Mouse (Mus musculus): Measurements from ENCODE around the gene Cyp8b1. TPM values are rescaled to one million over a fixed set of nuclear protein-coding genes. Genes with fewer than 3 reads are reported as not detected.

Cyp8b1 gene
- total RNA-seq (2017) = not detected in 2 replicates

GRCm38 (mm10) chr9:121916102-121916501 is at the start of gene Cyp8b1:
Gene Cyp8b1, minus strand, starts transcription at chr9:121916305.
- no peak for ATAC-seq (replicated peaks in 1 of 2; ENCODE audit: insufficient read depth in 1 of 2, low FRiP score in 2 of 2, low TSS enrichment in 1 of 2, low read depth in 1 of 2, poor library complexity in 2 of 2, severe bottlenecking in 2 of 2)

GRCm38 (mm10) chr9:121964941-121965340 is 48.8 kb upstream of the Cyp8b1 start:
- ATAC-seq (replicated peaks in 1 of 2; ENCODE audit: insufficient read depth in 1 of 2, low FRiP score in 2 of 2, low TSS enrichment in 1 of 2, low read depth in 1 of 2, poor library complexity in 2 of 2, severe bottlenecking in 2 of 2) = no peak

GRCm38 (mm10) chr9:121959966-121960635 is 44.0 kb upstream of the Cyp8b1 start:
- ATAC-seq (replicated peaks in 1 of 2; ENCODE audit: insufficient read depth in 1 of 2, low FRiP score in 2 of 2, low TSS enrichment in 1 of 2, low read depth in 1 of 2, poor library complexity in 2 of 2, severe bottlenecking in 2 of 2) = no peak

- ATAC-seq (replicated peaks in 1 of 2; ENCODE audit: insufficient read depth in 1 of 2, low FRiP score in 2 of 2, low TSS enrichment in 1 of 2, low read depth in 1 of 2, poor library complexity in 2 of 2, severe bottlenecking in 2 of 2) = no peak
These were observed 36.5 kb upstream of the Cyp8b1 start for GRCm38 (mm10) chr9:121952596-121952995.

- peak in 1 of 2 experiments; percentile 37; a peak in 1 of 4 replicates for ATAC-seq (replicated peaks in 1 of 2; ENCODE audit: insufficient read depth in 1 of 2, low FRiP score in 2 of 2, low TSS enrichment in 1 of 2, low read depth in 1 of 2, poor library complexity in 2 of 2, severe bottlenecking in 2 of 2)
These were observed 35.0 kb upstream of the Cyp8b1 start for GRCm38 (mm10) chr9:121951114-121951423.

- peak; percentile 73 to 83 for ATAC-seq (replicated peaks in 1 of 2; ENCODE audit: insufficient read depth in 1 of 2, low FRiP score in 2 of 2, low TSS enrichment in 1 of 2, low read depth in 1 of 2, poor library complexity in 2 of 2, severe bottlenecking in 2 of 2)
These were observed 34.5 kb upstream of the Cyp8b1 start, which contains the start of gene Fam198a for GRCm38 (mm10) chr9:121950418-121951113. Gene Fam198a, plus strand, starts transcription at chr9:121950988.

- ATAC-seq (replicated peaks in 1 of 2; ENCODE audit: insufficient read depth in 1 of 2, low FRiP score in 2 of 2, low TSS enrichment in 1 of 2, low read depth in 1 of 2, poor library complexity in 2 of 2, severe bottlenecking in 2 of 2) = no peak
These were observed 32.3 kb upstream of the Cyp8b1 start for GRCm38 (mm10) chr9:121948431-121948830.

GRCm38 (mm10) chr9:121947784-121948183 is 31.7 kb upstream of the Cyp8b1 start:
- ATAC-seq (replicated peaks in 1 of 2; ENCODE audit: insufficient read depth in 1 of 2, low FRiP score in 2 of 2, low TSS enrichment in 1 of 2, low read depth in 1 of 2, poor library complexity in 2 of 2, severe bottlenecking in 2 of 2) = 0 out of 4 replicates have a peak, but pooled peaks of 1 of the 2 experiments have one; percentile 28

- ATAC-seq (replicated peaks in 1 of 2; ENCODE audit: insufficient read depth in 1 of 2, low FRiP score in 2 of 2, low TSS enrichment in 1 of 2, low read depth in 1 of 2, poor library complexity in 2 of 2, severe bottlenecking in 2 of 2) = peak in 1 of 2 experiments; percentile 59; a peak in 2 of 4 replicates
These were observed 27.5 kb upstream of the Cyp8b1 start for GRCm38 (mm10) chr9:121943628-121944027.

- peak; percentile 53 to 58; a peak in 3 of 4 replicates for ATAC-seq (replicated peaks in 1 of 2; ENCODE audit: insufficient read depth in 1 of 2, low FRiP score in 2 of 2, low TSS enrichment in 1 of 2, low read depth in 1 of 2, poor library complexity in 2 of 2, severe bottlenecking in 2 of 2)
These were observed 26.9 kb upstream of the Cyp8b1 start for GRCm38 (mm10) chr9:121943005-121943404.

- peak; percentile 39 to 58; a peak in 3 of 4 replicates for ATAC-seq (replicated peaks in 1 of 2; ENCODE audit: insufficient read depth in 1 of 2, low FRiP score in 2 of 2, low TSS enrichment in 1 of 2, low read depth in 1 of 2, poor library complexity in 2 of 2, severe bottlenecking in 2 of 2)
These were observed 21.8 kb upstream of the Cyp8b1 start for GRCm38 (mm10) chr9:121937944-121938355.

- ATAC-seq (replicated peaks in 1 of 2; ENCODE audit: insufficient read depth in 1 of 2, low FRiP score in 2 of 2, low TSS enrichment in 1 of 2, low read depth in 1 of 2, poor library complexity in 2 of 2, severe bottlenecking in 2 of 2) = peak; percentile 25 to 32; a peak in 1 of 4 replicates
These were observed 21.4 kb upstream of the Cyp8b1 start for GRCm38 (mm10) chr9:121937451-121937864.

GRCm38 (mm10) chr9:121936952-121937351 is 20.8 kb upstream of the Cyp8b1 start:
- no peak for ATAC-seq (replicated peaks in 1 of 2; ENCODE audit: insufficient read depth in 1 of 2, low FRiP score in 2 of 2, low TSS enrichment in 1 of 2, low read depth in 1 of 2, poor library complexity in 2 of 2, severe bottlenecking in 2 of 2)

- ATAC-seq (replicated peaks in 1 of 2; ENCODE audit: insufficient read depth in 1 of 2, low FRiP score in 2 of 2, low TSS enrichment in 1 of 2, low read depth in 1 of 2, poor library complexity in 2 of 2, severe bottlenecking in 2 of 2) = no peak
These were observed 18.8 kb upstream of the Cyp8b1 start for GRCm38 (mm10) chr9:121934856-121935255.

- peak; percentile 73; a peak in 3 of 4 replicates for ATAC-seq (replicated peaks in 1 of 2; ENCODE audit: insufficient read depth in 1 of 2, low FRiP score in 2 of 2, low TSS enrichment in 1 of 2, low read depth in 1 of 2, poor library complexity in 2 of 2, severe bottlenecking in 2 of 2)
These were observed 12.4 kb upstream of the Cyp8b1 start for GRCm38 (mm10) chr9:121928498-121928897.

GRCm38 (mm10) chr9:121927721-121928120 is 11.6 kb upstream of the Cyp8b1 start:
- ATAC-seq (replicated peaks in 1 of 2; ENCODE audit: insufficient read depth in 1 of 2, low FRiP score in 2 of 2, low TSS enrichment in 1 of 2, low read depth in 1 of 2, poor library complexity in 2 of 2, severe bottlenecking in 2 of 2) = no peak

- peak in 1 of 2 experiments; percentile 50; a peak in 1 of 4 replicates for ATAC-seq (replicated peaks in 1 of 2; ENCODE audit: insufficient read depth in 1 of 2, low FRiP score in 2 of 2, low TSS enrichment in 1 of 2, low read depth in 1 of 2, poor library complexity in 2 of 2, severe bottlenecking in 2 of 2)
These were observed 10.7 kb upstream of the Cyp8b1 start for GRCm38 (mm10) chr9:121926634-121927405.

- no peak for ATAC-seq (replicated peaks in 1 of 2; ENCODE audit: insufficient read depth in 1 of 2, low FRiP score in 2 of 2, low TSS enrichment in 1 of 2, low read depth in 1 of 2, poor library complexity in 2 of 2, severe bottlenecking in 2 of 2)
These were observed 9.9 kb upstream of the Cyp8b1 start for GRCm38 (mm10) chr9:121925959-121926358.
